Mouse (Mus musculus) lung, embryonic 16.5 days (tissue): ENCODE data around the gene Hipk4. TPM values are rescaled to one million over a fixed set of nuclear protein-coding genes. Genes with fewer than 3 reads are reported as not detected.

Experiments used
- ATAC-seq: fragments of 200-750 bp; cut with Nextera tagmentation; 2 replicates; pipeline ENCODE4 v1.8.0; 2017; ENCODE audit warnings: low read depth, mild to moderate bottlenecking, moderate library complexity
- H3K27ac ChIP-seq: fragments of 300-500 bp; sonication (generic); 2 replicates; pipeline ENCODE4 v1.5.1; 2014; ENCODE audit warnings: mild to moderate bottlenecking, control low read depth, low read length
- H3K27me3 ChIP-seq: fragments of 300-500 bp; sonication (generic); 2 replicates; pipeline ENCODE4 v1.6.1; 2014; ENCODE audit warnings: low read depth, low read length, mixed read lengths; ENCODE audit not compliant: control insufficient read depth, insufficient read depth
- H3K36me3 ChIP-seq: fragments of 300-500 bp; sonication (generic); 2 replicates; pipeline ENCODE4 v1.6.1; 2014; ENCODE audit warnings: low read length; ENCODE audit not compliant: control insufficient read depth, insufficient read depth
- H3K4me1 ChIP-seq: fragments of 300-500 bp; sonication (generic); replicated peaks from 2 replicates; pipeline ENCODE4 v1.6.1; 2014; ENCODE audit warnings: low read length, mixed read lengths; ENCODE audit not compliant: control insufficient read depth, insufficient read depth
- H3K4me2 ChIP-seq: fragments of 300-500 bp; sonication (generic); 2 replicates; pipeline ENCODE4 v1.6.1; 2014; ENCODE audit warnings: low read depth, low read length, control low read depth
- H3K4me3 ChIP-seq: fragments of 300-500 bp; sonication (generic); 2 replicates; pipeline ENCODE4 v1.5.1; 2014; ENCODE audit warnings: mild to moderate bottlenecking, low read length, control low read depth
- H3K9ac ChIP-seq: fragments of 300-500 bp; sonication (generic); 2 replicates; pipeline ENCODE4 v1.6.1; 2014; ENCODE audit warnings: low read length, control low read depth
- H3K9me3 ChIP-seq: fragments of 300-500 bp; sonication (generic); 2 replicates; pipeline ENCODE4 v1.6.1; 2016; ENCODE audit warnings: low read length; ENCODE audit not compliant: control insufficient read depth
- WGBS: fragments of 180-500 bp; shearing (Covaris S2); extraction: QIAGEN DNeasy Blood & Tissue Kit; methylation state at CpG from one replicate; pipeline ENCODE4 v1.1.7; 2014; 5-methylcytosine and 5-hydroxymethylcytosine counted together
- polyA plus RNA-seq: library from polyadenylated mRNA; unstranded; fragments of >200 nt; fragmentation: Nextera tagmentation; extraction: Ambion mirVana; gene quantifications from 2 replicates; pipeline ENCODE4 v1.2.1, GENCODE M21; 2015

The Hipk4 gene
- 0.72 and 1.1 TPM in 2 replicates for polyA plus RNA-seq

- Histone ChIP-seq H3K4me1 (peaks cover 4% of the 10 kb centered on the region), H3K4me3 (no peak within 1 kb of the TSS), H3K27me3 (no peaks in the 10 kb centered on the region), H3K9ac (no peak within 1 kb of the TSS), H3K27ac (no peak within 1 kb of the TSS), H3K4me2 (no peak within 1 kb of the TSS), H3K9me3 (peaks cover 5% of the 10 kb centered on the region), H3K36me3 (peaks cover 4% of the 10 kb centered on the region; the same call in 1 of the 2 replicates)
- WGBS, result 39% methylated on average over 5 of the region's 5 CpGs
- ATAC-seq, result no peak
Observed at GRCm38 (mm10) chr7:27522967-27523366, at the start of gene Hipk4. Hipk4 (plus strand) TSS chr7:27523267.

- no peaks in the 10 kb centered on the region for H3K27me3 ChIP-seq
- no peaks in the 10 kb centered on the region for H3K9me3 ChIP-seq
- 0% methylated on average over 34 of the region's 34 CpGs for WGBS
- peaks cover 8% of the 10 kb centered on the region; the same call in 1 of the 2 replicates for H3K36me3 ChIP-seq
- H3K4me2 ChIP-seq, result peak overlapping the region; percentile 57
- no peak for ATAC-seq
- H3K4me1 ChIP-seq, result peaks cover 15% of the 10 kb centered on the region
- H3K27ac ChIP-seq, result peak overlapping the region; percentile 92
- peak overlapping the region; percentile 62 for H3K4me3 ChIP-seq
- H3K9ac ChIP-seq, result peak overlapping the region; percentile 65
Observed at GRCm38 (mm10) chr7:27473835-27474489, 49.1 kb upstream of the Hipk4 start.

GRCm38 (mm10) chr7:27474490-27474954 lies 48.5 kb upstream of the Hipk4 start:
- Histone ChIP-seq H3K4me2 (peak overlapping the region; percentile 57), H3K36me3 (peaks cover 8% of the 10 kb centered on the region; the same call in 1 of the 2 replicates), H3K4me3 (peak overlapping the region; percentile 62), H3K27me3 (no peaks in the 10 kb centered on the region), H3K27ac (peak overlapping the region; percentile 92), H3K4me1 (peaks cover 15% of the 10 kb centered on the region), H3K9ac (peak overlapping the region; percentile 65), H3K9me3 (no peaks in the 10 kb centered on the region)
- 0% methylated on average over 21 of the region's 23 CpGs for WGBS
- peak; percentile 91 for ATAC-seq

DNA sequence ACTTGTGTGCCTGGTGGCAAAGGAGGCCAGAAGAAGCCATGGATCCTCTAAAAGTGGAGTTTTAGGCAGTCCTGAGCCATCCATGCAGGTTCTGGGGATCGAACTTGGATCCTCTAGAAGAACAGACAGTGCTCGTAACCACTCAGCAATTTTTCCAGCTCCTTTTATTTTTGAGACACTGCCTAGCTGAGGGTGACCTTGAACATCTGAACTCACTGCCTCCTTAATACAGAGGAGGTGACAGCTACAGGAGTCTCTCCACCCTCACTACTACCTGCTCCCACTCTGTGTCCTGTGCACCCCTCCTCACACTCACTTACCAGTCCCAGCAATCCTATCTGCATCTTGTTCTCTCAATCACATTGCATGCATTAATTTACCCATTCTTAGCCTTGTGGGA lies 47.5 kb upstream of the Hipk4 start:
- Histone ChIP-seq H3K9ac (peak overlapping the region; percentile 56), H3K4me3 (no peak overlapping the region), H3K36me3 (peaks cover 8% of the 10 kb centered on the region; the same call in 1 of the 2 replicates), H3K27me3 (no peaks in the 10 kb centered on the region), H3K4me2 (no peak overlapping the region), H3K27ac (no peak overlapping the region), H3K9me3 (no peaks in the 10 kb centered on the region), H3K4me1 (peaks cover 15% of the 10 kb centered on the region)
- 88% methylated on average over 2 of the region's 2 CpGs for WGBS
- no peak for ATAC-seq

- WGBS, result 92% methylated on average over 14 of the region's 14 CpGs
- Histone ChIP-seq H3K27me3 (no peaks in the 10 kb centered on the region), H3K9ac (no peak overlapping the region), H3K36me3 (peaks cover 8% of the 10 kb centered on the region; the same call in 1 of the 2 replicates), H3K4me2 (no peak overlapping the region), H3K27ac (no peak overlapping the region), H3K4me3 (no peak overlapping the region), H3K9me3 (no peaks in the 10 kb centered on the region), H3K4me1 (peaks cover 18% of the 10 kb centered on the region)
- no peak for ATAC-seq
Observed at GRCm38 (mm10) chr7:27476098-27476635, 46.9 kb upstream of the Hipk4 start.

GRCm38 (mm10) chr7:27478561-27478960 lies 44.5 kb upstream of the Hipk4 start:
- Histone ChIP-seq H3K4me3 (no peak overlapping the region), H3K9me3 (no peaks in the 10 kb centered on the region), H3K27ac (peak overlapping the region; percentile 41), H3K4me1 (peaks cover 25% of the 10 kb centered on the region), H3K36me3 (peaks cover 8% of the 10 kb centered on the region; the same call in 1 of the 2 replicates), H3K27me3 (no peaks in the 10 kb centered on the region), H3K9ac (no peak overlapping the region), H3K4me2 (no peak overlapping the region)
- ATAC-seq, result no peak
- 66% methylated on average over 7 of the region's 7 CpGs for WGBS

DNA sequence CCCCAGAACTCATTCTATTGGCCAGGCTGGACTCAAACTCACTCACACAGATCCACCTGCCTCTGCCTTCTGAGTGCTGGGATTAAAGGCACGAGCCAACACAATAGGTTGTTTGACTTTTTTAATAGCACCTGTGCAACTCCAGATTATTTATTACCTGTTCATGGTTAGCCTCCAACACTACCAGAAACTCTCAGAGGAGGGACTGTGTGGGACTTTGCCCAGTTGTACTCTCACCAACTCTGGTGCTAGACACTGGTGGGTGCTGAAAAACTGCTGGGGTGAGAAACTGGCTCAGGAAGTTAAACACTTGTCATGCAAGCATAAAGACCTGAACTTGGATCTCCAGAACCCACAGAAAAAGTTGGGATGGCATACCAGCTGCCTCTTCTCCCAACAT lies 43.3 kb upstream of the Hipk4 start:
- Histone ChIP-seq H3K27me3 (no peaks in the 10 kb centered on the region), H3K9me3 (no peaks in the 10 kb centered on the region), H3K4me3 (no peak overlapping the region), H3K36me3 (peaks cover 8% of the 10 kb centered on the region; the same call in 1 of the 2 replicates), H3K4me1 (peaks cover 25% of the 10 kb centered on the region), H3K27ac (no peak overlapping the region), H3K4me2 (no peak overlapping the region), H3K9ac (no peak overlapping the region)
- 79% methylated on average over 1 of the region's 1 CpGs for WGBS
- no peak for ATAC-seq

- H3K27ac ChIP-seq, result peak overlapping the region; percentile 88
- WGBS, result 58% methylated on average over 3 of the region's 3 CpGs
- peaks cover 8% of the 10 kb centered on the region; the same call in 1 of the 2 replicates for H3K36me3 ChIP-seq
- ATAC-seq, result no peak
- H3K4me3 ChIP-seq, result no peak overlapping the region
- no peak overlapping the region for H3K4me2 ChIP-seq
- H3K27me3 ChIP-seq, result no peaks in the 10 kb centered on the region
- no peak overlapping the region for H3K9ac ChIP-seq
- H3K9me3 ChIP-seq, result no peaks in the 10 kb centered on the region
- peaks cover 19% of the 10 kb centered on the region for H3K4me1 ChIP-seq
Observed at GRCm38 (mm10) chr7:27480506-27480905, 42.6 kb upstream of the Hipk4 start.

DNA sequence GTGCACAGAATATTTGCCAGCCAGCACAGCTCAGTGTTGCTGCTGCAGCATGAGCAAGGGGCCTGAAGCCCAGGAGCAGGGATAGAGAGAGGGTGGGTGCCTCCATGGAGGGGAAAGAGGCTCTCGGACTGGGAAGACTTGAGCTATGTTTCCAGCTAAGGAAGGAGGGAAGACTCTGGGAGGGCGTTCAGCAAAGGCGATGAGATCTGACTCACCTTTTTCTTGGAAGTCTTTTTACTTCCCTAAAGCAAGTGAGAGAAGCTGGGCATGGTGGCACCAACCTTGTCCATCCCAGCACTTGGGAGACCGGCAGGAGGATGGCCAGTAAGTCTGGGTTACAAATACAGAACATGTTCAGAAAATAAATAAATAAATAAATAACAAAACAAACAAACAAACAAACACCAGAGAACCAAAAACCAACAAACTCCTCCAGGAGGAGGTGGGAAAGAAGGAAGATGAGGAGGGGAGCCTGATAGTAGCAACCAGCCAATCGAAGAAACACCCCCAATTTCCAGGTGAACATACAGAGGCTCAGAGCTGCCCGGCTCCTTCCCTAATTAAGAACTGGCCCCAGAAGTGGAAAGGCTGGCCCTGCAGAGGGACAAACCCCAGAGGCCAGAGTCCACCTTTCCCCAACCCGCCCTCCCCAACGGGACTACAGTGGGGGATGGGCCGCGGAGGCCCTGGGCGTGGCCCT lies 42.0 kb upstream of the Hipk4 start:
- Histone ChIP-seq H3K36me3 (peaks cover 8% of the 10 kb centered on the region; the same call in 1 of the 2 replicates), H3K9me3 (no peaks in the 10 kb centered on the region), H3K9ac (peak overlapping the region; percentile 67), H3K4me1 (peaks cover 23% of the 10 kb centered on the region), H3K27me3 (no peaks in the 10 kb centered on the region), H3K4me3 (peak overlapping the region; percentile 45), H3K27ac (peak overlapping the region; percentile 88), H3K4me2 (peak overlapping the region; percentile 65)
- no peak for ATAC-seq
- 12% methylated on average over 8 of the region's 11 CpGs for WGBS
